Mouse (Mus musculus) G1E (cell line): Measurements from ENCODE around the gene Gtsf1.

ENCODE experiments used
- CTCF ChIP-seq: IDR thresholded peaks from 2 replicates; pipeline ENCODE4 v1.5.1; 2012; ENCODE audit warnings: low read depth, low read length, inconsistent platforms, mixed read lengths
- GATA1 ChIP-seq: IDR thresholded peaks from 2 replicates; pipeline ENCODE4 v1.6.1; 2012; ENCODE audit warnings: borderline replicate concordance, low read length, inconsistent platforms, mixed read lengths
- GATA2 ChIP-seq: IDR thresholded peaks from 2 replicates; pipeline ENCODE4 v1.6.1; 2012; ENCODE audit warnings: low read depth, low read length, inconsistent platforms, borderline replicate concordance
- TAL1 ChIP-seq: conservative IDR thresholded peaks from 2 replicates; pipeline ENCODE4 v1.6.1; 2012; ENCODE audit warnings: low read depth, low read length, inconsistent platforms, mixed read lengths

GRCm38 (mm10) chr15:103462539-103463261 is 32.4 kb upstream of the Gtsf1 start:
- TF ChIP-seq CTCF (no peak), TAL1 (no peak), GATA2 (no peak), GATA1 (no peak)
